Mouse (Mus musculus): ENCODE results near the gene Krtap3-2. TPM values are rescaled to one million over a fixed set of nuclear protein-coding genes. Genes with fewer than 3 reads are reported as not detected.

Gene Krtap3-2
- polyA plus RNA-seq, 2 experiments = not detected

DNA sequence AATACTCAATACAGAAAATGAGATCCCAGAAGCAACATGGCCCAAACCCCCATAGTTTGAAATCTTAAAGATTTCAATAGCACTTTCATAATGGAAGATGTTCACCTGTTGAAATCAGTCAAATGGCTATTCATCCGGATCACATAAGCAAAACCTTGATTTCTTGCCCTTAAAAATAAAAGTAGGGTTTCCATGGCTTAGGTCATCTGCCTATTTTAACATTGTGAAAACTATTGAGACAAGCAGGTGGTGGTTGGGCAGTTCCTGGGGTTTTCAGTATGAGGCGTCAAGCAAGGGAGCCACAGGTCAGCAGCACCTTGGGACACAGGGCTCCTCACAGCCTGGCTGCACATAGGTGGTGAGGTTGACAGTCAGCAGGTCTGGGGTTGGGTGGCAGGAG, 458 bp downstream of the Krtap3-2 start:
- DNase-seq (ENCODE audit: low read depth in 3 of 3, low spot score in 3 of 3) = no peak
- Histone ChIP-seq H3K9me3 (ENCODE audit: control insufficient read depth, low read length) (no peaks in the 10 kb centered on the region), H3K9ac (replicated peaks) (no peak overlapping the region), H3K4me3 (ENCODE audit: insufficient read depth in 1 of 2, low read depth in 2 of 2, low read length in 2 of 2) (no peak overlapping the region), H3K4me2 (ENCODE audit: low read depth) (no peak overlapping the region), H3K27me3 (ENCODE audit: control insufficient read depth, insufficient read depth, low read length) (no peaks in the 10 kb centered on the region), H3K4me1 (replicated peaks; ENCODE audit: control insufficient read depth in 2 of 2, insufficient read depth in 2 of 2, low read length in 1 of 2) (no peaks in the 10 kb centered on the region), H3K36me3 (replicated peaks; ENCODE audit: control insufficient read depth, insufficient read depth, low read depth) (no peaks in the 10 kb centered on the region), H3K27ac (no peak overlapping the region)
- no peak for TF ChIP-seq EP300 (IDR thresholded peaks at IDR 0.05; ENCODE audit: low read depth)
- TF ChIP-seq CTCF (IDR thresholded peaks at IDR 0.05; ENCODE audit: low read depth) = no peak
- no peak for ATAC-seq (ENCODE audit: insufficient read depth)
- 55% methylated on average over 2 of the region's 2 CpGs for WGBS (ENCODE audit: insufficient replicate concordance)

DNA sequence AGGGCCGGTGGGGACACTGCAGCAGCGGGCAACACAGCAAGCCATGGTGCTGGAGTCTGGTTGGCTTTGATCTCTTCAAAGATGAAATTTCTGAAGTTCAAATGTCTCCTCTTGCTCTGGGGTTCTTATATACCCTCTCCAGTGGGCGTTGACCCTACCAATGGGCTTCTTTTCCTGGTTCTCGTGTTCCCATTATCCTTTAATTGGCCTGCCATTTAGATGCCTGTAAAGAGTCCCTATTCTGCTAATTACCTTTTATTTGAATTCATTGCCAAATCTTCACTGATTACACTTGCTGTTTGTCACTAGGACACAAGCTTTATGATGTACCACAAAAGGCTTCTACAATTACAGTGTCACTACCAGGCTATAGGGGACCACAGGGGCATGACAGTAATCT, 5.9 kb downstream of the Krtap3-2 start, which contains the start of gene Krtap3-3:
Krtap3-3 (minus strand) TSS at position 101 of the 400 bp plus-strand sequence.
- Histone ChIP-seq H3K4me1 (replicated peaks; ENCODE audit: control insufficient read depth in 2 of 2, insufficient read depth in 2 of 2, low read length in 1 of 2) (no peaks in the 10 kb centered on the region), H3K9ac (replicated peaks) (no peak within 1 kb of the TSS), H3K4me2 (ENCODE audit: low read depth) (no peak within 1 kb of the TSS), H3K9me3 (ENCODE audit: control insufficient read depth, low read length) (no peaks in the 10 kb centered on the region), H3K4me3 (ENCODE audit: insufficient read depth in 1 of 2, low read depth in 2 of 2, low read length in 2 of 2) (no peak within 1 kb of the TSS), H3K36me3 (replicated peaks; ENCODE audit: control insufficient read depth, insufficient read depth, low read depth) (no peaks in the 10 kb centered on the region), H3K27ac (no peak within 1 kb of the TSS), H3K27me3 (ENCODE audit: control insufficient read depth, insufficient read depth, low read length) (no peaks in the 10 kb centered on the region)
- DNase-seq (ENCODE audit: low read depth in 3 of 3, low spot score in 3 of 3) (no peak), ATAC-seq (ENCODE audit: insufficient read depth) (no peak)
- TF ChIP-seq CTCF (IDR thresholded peaks at IDR 0.05; ENCODE audit: low read depth) = no peak
- TF ChIP-seq EP300 (IDR thresholded peaks at IDR 0.05; ENCODE audit: low read depth) = no peak
- 60% methylated on average over 4 of the region's 4 CpGs for WGBS (ENCODE audit: insufficient replicate concordance)

DNA sequence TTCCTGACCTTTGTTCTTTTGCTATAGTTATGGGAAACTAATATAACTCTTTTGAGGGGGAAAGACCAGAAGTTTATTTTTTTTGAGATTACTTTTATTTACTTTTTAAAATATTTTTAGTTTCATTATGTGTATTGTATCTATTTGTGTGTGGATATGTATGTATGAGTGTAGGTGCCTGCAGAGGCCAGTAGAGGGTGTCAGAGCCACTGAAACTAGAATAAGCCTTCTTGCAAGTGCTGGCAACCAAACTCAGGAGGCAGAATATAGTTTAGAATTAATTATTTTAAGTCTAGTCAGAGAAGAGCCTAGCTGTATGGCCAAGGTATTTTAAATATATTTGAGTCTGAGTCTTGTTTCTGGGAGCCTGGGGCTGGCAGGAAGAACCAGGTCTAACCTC, 8.8 kb downstream of the Krtap3-2 start:
- Histone ChIP-seq H3K9me3 (ENCODE audit: control insufficient read depth, low read length) (no peaks in the 10 kb centered on the region), H3K4me3 (ENCODE audit: insufficient read depth in 1 of 2, low read depth in 2 of 2, low read length in 2 of 2) (no peak overlapping the region), H3K9ac (replicated peaks) (no peak overlapping the region), H3K4me2 (ENCODE audit: low read depth) (no peak overlapping the region), H3K4me1 (replicated peaks; ENCODE audit: control insufficient read depth in 2 of 2, insufficient read depth in 2 of 2, low read length in 1 of 2) (no peaks in the 10 kb centered on the region), H3K27ac (no peak overlapping the region), H3K27me3 (ENCODE audit: control insufficient read depth, insufficient read depth, low read length) (no peaks in the 10 kb centered on the region), H3K36me3 (replicated peaks; ENCODE audit: control insufficient read depth, insufficient read depth, low read depth) (no peaks in the 10 kb centered on the region)
- DNase-seq (ENCODE audit: low read depth in 3 of 3, low spot score in 3 of 3) (no peak), ATAC-seq (ENCODE audit: insufficient read depth) (no peak)
- no peak for TF ChIP-seq CTCF (IDR thresholded peaks at IDR 0.05; ENCODE audit: low read depth)
- no peak for TF ChIP-seq EP300 (IDR thresholded peaks at IDR 0.05; ENCODE audit: low read depth)

DNA sequence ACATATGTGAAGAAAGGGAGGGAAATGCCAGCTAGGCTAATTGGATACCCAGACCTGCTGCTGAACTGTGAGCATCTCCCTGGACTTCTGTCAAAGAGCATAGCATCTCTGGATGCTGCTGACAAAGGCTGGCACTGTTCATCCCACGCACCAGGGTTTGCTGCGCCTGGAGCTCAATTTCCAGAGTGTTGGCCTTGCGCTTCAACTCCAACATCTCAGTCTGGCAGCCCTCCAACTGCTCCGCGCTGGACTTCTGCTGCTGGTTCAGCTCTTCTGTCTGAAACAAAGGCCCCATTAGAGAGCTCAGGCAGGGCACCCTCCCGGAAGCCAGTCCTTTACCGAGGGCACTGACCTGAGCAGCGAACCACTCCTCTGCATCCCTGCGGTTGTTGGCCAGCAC, 16.9 kb downstream of the Krtap3-2 start:
- Histone ChIP-seq H3K36me3 (replicated peaks; ENCODE audit: control insufficient read depth, insufficient read depth, low read depth) (no peaks in the 10 kb centered on the region), H3K27me3 (ENCODE audit: control insufficient read depth, insufficient read depth, low read length) (no peaks in the 10 kb centered on the region), H3K9ac (replicated peaks) (no peak overlapping the region), H3K4me3 (ENCODE audit: insufficient read depth in 1 of 2, low read depth in 2 of 2, low read length in 2 of 2) (no peak overlapping the region), H3K4me2 (ENCODE audit: low read depth) (no peak overlapping the region), H3K27ac (no peak overlapping the region), H3K4me1 (replicated peaks; ENCODE audit: control insufficient read depth in 2 of 2, insufficient read depth in 2 of 2, low read length in 1 of 2) (no peaks in the 10 kb centered on the region), H3K9me3 (ENCODE audit: control insufficient read depth, low read length) (no peaks in the 10 kb centered on the region)
- WGBS (ENCODE audit: insufficient replicate concordance) = 75% methylated on average over 9 of the region's 9 CpGs
- DNase-seq (ENCODE audit: low read depth in 3 of 3, low spot score in 3 of 3) (no peak), ATAC-seq (ENCODE audit: insufficient read depth) (no peak)
- no peak for TF ChIP-seq EP300 (IDR thresholded peaks at IDR 0.05; ENCODE audit: low read depth)
- no peak for TF ChIP-seq CTCF (IDR thresholded peaks at IDR 0.05; ENCODE audit: low read depth)

DNA sequence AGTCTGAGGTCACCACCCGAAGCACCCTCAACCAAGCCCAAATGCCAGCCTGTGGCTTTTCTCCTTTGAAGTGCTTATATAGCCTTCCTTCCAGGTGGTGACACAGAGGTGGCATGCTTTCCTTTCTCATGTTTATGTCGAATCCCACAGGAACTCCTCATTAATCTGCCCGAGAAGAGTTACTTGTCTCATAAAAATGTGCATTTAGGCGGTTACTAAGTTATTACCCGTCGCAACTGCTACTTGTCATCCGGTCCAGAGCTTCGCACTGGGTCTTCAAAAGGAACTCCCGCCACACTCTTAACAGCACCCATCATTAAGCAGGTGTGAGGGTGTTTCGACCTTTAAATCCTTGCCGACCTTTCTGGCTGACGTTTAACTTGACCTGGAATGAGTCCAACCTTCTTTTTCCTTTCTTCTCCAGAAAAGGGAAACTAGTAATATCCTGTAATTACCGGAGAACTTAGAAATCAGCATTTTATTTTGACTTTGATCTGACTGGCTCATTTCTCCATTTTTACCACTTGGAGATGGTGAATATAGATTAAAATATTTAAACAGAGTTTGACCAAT, 35.3 kb downstream of the Krtap3-2 start, which contains the start of gene Krt39:
Krt39 (minus strand) TSS at position 51 of the 573 bp plus-strand sequence.
- H3K36me3 ChIP-seq (replicated peaks; ENCODE audit: control insufficient read depth, insufficient read depth, low read depth) = no peaks in the 10 kb centered on the region
- ATAC-seq (ENCODE audit: insufficient read depth) (no peak), DNase-seq (ENCODE audit: low read depth in 3 of 3, low spot score in 3 of 3) (no peak)
- H3K27ac ChIP-seq = no peak within 1 kb of the TSS
- TF ChIP-seq EP300 (IDR thresholded peaks at IDR 0.05; ENCODE audit: low read depth) = no peak
- no peak for TF ChIP-seq CTCF (IDR thresholded peaks at IDR 0.05; ENCODE audit: low read depth)
- no peak within 1 kb of the TSS for H3K4me3 ChIP-seq (ENCODE audit: insufficient read depth in 1 of 2, low read depth in 2 of 2, low read length in 2 of 2)
- H3K27me3 ChIP-seq (ENCODE audit: control insufficient read depth, insufficient read depth, low read length) = no peaks in the 10 kb centered on the region
- no peak within 1 kb of the TSS for H3K4me2 ChIP-seq (ENCODE audit: low read depth)
- no peaks in the 10 kb centered on the region for H3K9me3 ChIP-seq (ENCODE audit: control insufficient read depth, low read length)
- 67% methylated on average over 13 of the region's 13 CpGs for WGBS (ENCODE audit: insufficient replicate concordance)
- no peaks in the 10 kb centered on the region for H3K4me1 ChIP-seq (replicated peaks; ENCODE audit: control insufficient read depth in 2 of 2, insufficient read depth in 2 of 2, low read length in 1 of 2)
- no peak within 1 kb of the TSS for H3K9ac ChIP-seq (replicated peaks)
